Mouse (Mus musculus): ENCODE results near the gene Sat1.
"Not testable (repeated sequence)": the region's sequence is repeated elsewhere in the genome, so short reads cannot be mapped to it uniquely, and the experiment has no call there.

Sat1 gene

DNA sequence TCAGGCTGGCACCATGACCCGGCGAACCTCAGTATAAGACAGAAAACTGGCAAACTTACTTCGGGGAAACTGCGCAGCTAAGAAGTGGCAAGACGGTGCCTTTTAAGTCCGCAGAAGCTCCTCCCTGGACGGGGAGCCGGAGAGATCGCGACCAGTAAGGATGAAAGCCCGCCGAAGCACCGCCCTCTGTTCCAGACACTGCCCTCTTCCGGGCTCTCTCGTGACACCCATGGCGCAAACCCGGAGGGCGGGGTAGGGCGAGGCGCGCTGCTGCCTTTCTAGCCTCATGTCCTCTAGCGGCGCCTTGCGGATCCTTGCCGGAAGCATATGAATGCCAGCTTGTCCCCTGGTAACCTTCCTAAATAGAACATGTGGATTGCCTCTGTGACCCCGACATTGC lies at the start of gene Sat1:
TSS of gene Sat1 (minus strand) at position 179 of the 400 bp plus-strand sequence.
- DNase-seq, result peak; percentile 97

DNA sequence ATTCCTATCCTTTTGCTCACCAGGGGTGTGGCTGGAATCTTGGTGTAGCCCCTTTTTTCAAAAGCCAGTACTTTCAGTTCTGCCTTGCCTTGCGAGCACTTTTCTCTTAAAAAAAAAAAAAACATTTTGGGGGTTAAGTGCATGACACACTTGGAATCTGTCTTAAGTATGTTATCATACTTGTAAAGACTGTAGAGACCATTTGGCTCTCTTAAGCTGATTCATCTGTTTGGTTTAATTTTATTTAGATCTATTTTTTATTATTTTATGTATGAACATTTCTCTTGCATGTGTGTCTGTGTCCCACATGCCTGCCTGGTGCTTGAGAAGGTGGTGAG lies 46.6 kb upstream of the Sat1 start:
- DNase-seq, result no peak

DNA sequence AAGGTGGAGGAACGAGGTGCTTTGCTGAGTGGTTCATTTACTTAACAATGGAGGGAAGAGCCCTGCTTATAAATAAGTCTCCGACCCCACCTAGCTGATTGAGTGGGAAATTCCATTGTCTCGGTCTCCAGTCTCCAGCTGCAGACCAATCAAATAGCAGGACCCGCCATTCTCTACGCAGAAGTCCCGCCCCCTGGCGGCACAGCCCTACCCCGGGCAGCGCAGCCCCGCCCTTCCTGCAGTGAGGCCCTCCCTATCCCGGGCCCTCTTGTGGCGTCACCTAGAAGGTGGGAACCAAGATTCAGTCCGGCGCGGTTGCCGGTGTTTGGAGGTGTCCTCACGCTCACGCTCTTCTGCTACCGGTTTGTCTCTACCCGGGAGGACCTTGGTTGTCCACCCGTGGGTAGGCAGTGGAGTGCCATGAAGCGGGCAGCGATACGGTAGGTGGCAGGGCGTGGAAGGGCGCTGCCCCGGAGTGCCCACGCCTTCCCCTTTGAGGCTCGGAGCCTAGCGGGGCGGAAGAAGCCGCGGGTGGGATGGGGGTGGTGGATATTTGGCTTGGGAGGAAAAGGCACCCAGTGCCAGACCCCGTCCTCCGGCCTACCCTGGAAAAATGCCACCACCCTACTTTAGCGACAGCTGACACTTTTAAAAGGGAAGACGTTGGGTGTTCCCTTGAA lies 46.1 kb upstream of the Sat1 start, which contains the start of gene Acot9:
TSS of gene Acot9 (plus strand) at position 209 of the 680 bp plus-strand sequence.
- DNase-seq, result peak; percentile 94

DNA sequence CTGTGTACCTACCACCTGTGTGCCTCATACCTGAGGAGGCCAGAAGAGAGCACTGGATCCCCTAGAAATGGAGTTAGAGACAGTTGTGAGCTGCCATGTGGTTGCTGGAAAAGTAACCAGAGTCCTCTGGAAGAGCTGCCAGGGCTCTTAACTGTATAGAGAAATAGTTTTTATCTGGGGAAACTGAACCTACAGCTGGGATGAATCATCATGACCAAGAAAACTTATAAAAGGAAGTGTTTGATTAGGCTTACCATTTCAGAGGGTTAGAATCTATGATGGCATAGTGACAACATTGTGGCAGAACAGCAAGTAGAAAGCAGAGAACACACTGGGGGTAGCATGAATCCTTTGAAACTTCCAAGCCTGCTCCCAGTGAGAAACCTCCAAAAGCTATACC lies 40.6 kb upstream of the Sat1 start:
- no peak for DNase-seq

DNA sequence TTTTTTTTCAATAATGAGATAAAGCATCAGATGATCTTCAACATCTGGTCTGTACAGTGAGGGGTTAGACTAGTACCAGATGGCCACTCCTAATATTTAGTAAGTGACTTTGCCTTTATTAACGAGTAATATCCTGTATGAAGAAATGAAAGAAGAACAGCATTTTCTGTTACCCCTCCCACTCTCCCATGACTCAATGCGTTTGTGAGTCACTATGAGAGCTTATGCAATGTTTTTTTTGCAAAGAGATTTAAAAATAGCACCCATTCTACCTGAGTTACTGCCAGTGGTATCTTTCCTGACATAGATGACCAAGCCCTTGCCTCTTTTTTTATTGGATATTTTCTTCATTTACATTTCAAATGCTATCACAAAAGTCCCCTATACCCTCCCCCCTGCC lies 2.0 kb upstream of the Sat1 start:
- peak; percentile 50 for DNase-seq

DNA sequence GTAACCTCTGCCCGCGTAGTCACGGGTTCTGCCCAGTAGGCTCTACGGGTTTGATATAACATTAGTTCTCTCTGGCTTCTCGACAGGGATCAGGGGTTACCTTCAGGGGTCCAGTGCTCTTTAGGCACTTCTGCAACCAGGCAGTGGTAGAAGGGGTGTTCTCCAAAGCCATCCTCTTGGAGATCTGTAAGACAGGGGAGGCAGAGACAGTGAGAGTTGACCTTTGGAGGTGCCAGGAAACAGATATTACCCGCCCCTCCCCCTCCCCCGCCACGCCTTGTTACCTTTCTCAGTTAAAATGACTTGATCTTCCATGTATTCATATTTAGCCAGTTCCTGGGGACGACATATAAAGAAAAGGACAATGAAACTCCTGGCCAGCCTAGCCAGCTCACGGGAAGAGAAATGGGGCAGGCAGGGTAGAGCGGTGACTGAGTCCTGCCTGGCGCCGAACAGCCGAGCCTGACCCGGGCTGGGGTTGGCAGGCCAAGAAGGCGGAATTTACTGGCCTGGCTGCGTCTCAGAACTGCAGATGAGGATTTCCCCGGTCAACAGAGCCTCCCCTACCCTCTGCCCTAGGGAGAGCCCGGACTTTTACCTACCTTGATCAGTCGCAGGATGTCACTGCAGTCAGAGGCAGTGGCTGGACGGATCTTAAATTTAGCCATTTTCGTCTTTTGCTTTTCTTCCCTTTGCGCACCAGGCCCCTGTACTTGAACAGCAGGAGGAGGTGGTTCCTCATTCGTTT lies 574 bp downstream of the Sat1 start:
- peak; percentile 19 for DNase-seq

DNA sequence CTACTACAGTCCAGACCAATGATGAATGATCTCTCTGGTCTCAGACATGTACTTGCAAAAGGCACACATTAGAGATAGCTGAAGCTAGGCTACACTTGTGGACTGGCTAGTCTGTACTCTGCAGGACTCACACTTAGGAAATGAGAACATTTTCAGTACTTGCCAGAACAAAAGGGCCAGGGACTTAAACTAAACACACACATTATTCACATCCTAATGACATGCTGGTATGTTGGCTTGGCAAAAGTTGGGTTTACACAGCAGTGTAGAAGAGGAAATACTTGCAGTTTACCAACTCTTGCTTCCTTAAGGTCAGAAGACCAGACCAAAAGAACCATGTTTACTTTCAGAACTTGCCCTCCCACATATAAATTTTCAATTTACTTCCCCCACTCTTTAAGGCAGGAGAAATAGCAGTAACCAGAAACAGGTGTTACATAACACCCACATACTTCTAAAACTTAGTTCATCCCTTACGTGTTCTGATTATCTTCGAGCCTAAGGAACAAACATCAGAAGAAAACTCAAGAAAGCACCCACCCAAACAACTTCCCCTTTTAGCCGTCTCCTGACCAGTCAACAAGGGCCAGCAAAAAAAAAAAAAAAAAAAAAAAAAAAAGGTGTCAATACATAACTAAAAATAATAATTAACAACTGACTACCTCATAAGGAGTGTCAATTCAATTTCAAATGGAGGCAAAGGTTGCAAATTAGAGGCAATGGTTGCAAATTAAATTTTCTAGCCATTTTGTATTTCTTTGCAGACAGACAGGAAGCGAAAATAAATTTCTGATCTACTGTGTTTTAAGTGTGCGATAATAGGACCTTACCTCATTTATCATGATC lies 1.7 kb downstream of the Sat1 start:
- DNase-seq, result peak; percentile 56

DNA sequence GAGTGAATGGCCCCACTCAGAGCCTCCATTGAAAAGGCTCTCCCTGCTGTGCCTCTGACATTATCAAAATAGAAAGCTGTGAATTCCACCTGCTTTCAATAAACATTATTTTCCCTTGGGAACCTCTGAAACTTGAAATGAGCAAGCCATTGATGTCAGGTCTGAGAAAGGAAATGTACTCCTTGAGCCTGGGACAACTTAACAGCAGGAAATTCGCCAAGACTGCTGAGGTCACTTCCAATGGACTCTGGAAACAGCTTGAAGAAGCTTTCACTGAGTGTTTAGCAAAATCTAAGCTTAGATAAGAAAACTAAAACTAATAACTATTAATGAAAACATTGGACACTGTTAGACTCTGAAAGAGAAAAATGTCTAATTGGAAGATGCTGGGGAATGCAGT lies 7.6 kb downstream of the Sat1 start:
- peak; percentile 49 for DNase-seq

DNA sequence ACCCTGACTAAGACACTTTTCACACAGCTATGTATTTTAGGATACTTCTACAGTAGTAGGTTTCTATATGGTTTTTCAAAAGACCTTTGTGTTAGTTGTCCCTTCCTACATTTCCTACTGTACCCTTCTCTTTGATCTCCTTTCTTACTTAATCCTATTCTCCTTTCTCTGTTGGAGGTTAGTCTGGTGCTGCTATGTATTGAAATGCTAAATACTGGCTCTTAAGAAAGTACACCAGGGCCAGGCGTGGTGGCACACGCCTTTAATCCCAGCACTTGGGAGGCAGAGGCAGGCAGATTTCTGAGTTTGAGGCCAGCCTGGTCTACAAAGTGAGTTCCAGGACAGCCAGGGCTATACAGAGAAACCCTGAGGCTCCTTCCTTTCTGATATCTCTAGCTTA lies 10.8 kb downstream of the Sat1 start:
- not testable (repeated sequence) for DNase-seq

DNA sequence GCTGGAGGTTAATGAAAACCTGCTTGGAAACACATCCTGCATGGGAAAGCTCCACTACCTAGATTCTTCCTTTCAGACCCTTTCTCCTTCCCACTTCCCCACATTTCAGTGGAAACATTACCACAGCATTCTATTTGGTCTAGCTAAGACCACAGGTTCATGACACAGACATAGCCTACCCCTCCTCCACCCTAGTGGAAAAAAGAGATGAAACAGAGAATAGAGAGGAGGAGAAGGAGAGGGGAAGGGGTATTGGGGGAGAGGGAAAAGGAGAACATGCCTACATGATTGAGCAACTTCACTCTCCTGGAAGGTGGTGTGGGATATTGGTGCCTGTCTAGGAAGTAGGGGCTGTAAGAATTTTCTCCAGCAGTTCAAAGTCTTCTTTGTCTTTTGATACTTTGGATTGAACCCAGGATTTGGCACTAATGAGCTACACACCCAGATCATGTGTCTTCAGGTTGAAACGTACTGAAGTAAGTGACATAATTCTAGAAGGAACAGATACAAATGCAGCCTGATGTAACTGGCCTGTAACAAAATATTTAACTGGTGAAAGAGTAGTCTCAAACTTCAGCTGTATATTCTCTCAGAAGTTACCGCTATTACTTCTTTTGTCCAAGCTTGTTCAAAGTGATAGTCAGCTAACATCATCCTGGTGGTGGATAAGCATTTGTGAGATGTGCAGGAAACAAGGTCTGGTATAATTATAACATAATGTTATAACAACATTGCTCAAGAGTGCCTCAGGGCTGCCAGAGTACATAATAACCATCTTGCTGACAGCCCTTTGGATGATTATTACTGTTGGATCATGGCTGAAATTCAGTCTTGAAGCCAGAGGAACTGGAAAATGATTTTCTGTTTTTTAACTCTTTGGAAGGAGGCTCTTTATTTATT lies 13.6 kb downstream of the Sat1 start:
- DNase-seq, result no peak

DNA sequence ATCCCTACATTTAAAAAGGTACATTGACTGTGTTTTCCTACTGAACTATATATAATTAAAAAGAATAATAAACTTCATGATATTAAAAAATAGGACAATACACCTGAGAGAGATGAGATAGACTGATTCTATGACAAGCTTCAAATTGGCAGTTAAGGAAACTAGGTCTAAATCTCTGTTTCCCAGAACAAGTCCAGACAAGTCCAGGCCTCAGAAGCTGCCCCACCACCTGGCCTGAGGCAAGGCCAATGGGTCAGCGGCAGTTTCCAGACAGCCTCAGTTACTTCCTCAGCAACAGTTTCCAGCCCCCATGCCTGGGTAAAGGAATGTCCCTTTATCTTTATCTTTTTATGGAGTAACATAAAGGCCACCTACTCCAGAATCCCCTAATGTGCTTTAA lies 14.4 kb downstream of the Sat1 start:
- no peak for DNase-seq

DNA sequence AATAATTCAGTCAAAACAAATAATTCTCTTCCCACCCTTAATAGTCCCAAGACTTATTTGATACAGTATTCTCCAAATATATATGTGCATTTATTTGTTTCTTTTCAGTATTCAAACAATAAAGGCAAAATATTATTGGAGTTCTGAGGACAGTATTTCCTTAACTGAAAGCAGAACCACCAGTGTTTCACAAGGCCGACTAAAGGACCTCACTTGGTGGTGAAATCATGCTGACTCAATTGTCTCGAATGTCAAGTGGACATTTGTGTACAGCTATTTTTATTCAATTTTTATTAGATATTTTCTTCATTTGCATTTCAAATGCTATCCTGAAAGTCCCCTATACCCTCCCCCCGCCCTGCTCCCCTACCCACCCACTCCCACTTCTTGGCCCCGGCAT lies 21.3 kb downstream of the Sat1 start:
- peak; percentile 35 for DNase-seq

DNA sequence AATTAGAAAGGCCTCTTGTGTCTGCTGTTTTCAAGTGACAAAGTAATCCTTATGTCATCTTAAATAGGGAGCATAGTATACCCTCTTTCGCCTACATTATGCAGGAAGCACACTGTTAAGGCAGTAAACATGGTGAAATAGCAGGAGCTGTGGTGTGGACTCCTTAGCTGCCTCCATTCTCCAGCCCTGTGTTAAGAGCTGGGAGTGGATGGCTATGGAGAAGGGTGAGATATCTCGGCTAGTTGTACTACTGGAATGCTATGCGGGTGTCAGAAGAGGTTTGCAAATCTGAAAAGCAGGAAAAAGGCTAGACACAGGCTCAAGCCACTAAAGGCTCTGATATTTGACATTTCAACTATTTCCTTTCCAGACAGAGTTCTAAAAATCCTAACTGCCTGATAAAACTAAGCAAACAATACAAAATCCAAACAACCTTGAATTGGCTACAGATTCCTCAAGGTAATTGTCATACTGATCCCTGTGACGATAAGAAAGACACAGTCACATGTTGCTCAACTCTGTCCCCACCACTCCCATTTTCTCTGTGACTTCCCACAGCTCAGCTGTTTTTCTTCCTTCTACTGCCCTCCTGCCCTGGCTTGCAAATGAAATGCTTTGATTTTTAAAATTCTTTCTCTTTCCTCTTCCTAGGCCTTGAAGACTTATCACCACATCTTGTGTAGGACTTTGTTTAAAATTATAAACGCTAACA lies 22.4 kb downstream of the Sat1 start:
- no peak for DNase-seq

DNA sequence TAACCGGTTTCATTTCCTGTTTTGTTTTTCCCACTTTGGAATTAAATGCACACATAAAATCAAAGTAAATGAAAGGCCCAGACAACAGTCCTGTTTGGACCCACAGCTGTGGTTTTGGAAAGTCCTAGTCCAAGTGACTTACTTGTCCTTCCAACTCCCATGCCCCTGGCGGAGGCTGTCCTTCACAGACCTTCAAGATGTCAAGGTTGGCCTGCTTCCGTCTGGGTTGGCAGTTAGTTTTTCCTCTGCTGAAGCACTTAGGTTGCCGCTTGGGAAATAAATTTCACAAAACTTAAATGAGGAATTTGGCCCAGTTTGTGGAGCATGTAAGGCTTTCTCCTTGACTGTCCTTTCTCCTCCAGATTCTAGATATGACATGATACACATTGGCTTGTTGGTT lies 24.3 kb downstream of the Sat1 start:
- DNase-seq, result no peak

DNA sequence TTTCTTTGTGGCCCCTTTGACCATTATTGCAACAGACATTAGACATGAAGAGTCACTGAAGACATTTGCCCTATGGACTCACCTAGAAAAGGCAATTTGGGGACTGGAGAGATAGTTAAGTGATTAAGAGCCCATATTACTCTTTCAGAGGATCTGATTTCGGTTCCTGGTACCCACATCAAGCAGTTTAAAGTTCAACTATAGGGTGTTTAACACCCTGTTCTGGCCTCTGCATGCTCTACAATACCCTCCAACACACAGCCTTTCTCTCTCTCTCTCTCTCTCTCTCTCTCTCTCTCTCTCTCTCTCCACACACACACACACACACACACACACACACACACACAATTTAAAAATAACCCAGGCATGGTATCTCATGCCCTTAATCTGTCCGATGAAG lies 38.6 kb downstream of the Sat1 start:
- no peak for DNase-seq

DNA sequence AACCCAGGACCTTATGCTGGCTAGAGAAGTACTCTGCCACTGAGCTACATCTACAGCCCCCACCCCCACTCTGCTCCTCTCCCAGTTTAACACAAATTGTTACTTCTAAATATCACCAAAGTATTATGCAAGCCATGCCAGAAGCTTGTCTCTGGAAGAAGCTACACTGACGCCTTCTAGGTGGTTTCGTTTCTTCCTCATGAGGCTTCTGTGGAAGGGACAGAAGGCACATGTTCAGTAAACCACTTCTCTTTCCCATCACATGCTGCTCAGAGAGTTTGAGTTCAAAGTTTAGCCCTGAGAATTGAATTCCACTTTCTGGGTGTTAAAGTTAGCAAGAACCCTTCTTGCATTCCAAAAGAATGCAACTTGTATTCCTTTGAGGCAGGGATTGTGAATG lies 39.0 kb downstream of the Sat1 start:
- peak; percentile 31 for DNase-seq

DNA sequence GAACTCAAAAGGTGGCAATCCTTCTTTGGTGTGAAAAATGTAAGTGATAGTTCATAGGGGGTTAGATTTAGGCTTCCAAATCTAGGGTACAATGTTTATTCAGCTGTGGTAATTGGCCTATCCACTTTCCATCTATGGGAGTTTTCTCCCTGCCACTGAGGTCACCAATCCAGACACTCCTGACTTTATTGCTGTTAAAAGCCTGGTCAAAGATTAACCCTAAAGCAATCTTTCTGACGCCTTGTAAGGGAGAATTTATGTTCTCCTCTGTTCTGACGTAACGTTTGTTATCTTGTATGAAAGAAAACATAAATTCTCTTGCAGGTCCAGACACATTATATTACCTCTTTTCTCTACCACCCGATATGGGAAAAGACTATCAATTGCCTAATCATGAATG lies 40.7 kb downstream of the Sat1 start:
- DNase-seq, result no peak

DNA sequence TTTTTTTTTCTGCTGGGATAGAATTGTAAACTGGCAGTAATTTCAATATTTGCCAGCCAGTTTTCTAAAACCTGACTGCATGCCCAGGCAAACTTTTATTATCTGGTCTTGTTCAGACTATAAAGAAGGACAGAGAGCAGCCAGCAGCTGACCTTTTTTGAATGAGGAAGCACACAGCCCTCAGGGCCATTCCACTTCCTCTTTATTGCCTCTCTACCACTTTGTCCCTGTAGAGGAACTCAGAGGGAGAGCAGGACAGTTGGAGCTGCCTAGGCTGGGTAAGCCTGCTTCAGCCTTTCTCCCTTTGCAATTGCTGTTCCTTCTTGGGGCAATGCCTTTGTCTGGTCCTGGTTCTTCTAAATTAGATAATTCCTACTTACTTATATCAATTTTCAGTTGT lies 43.9 kb downstream of the Sat1 start:
- DNase-seq, result peak; percentile 34

DNA sequence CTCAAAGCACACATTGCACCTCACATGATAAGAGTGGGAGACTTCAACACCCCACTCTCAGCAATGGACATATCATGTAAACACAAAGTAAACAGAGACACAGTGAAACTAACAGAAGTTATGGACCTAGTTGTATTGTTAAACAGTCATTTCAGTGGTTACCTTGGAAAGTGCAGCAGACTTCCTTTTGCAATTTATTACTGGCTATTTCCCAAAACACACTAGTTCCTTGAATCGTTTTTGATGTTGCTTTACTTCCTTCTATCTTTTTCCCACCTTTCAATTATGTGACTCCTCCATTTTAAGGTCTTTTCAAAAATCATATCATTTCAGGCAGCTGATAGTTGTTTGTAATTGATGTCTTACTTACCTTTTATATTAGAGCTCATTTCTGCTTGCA lies 44.5 kb downstream of the Sat1 start:
- DNase-seq, result no peak

DNA sequence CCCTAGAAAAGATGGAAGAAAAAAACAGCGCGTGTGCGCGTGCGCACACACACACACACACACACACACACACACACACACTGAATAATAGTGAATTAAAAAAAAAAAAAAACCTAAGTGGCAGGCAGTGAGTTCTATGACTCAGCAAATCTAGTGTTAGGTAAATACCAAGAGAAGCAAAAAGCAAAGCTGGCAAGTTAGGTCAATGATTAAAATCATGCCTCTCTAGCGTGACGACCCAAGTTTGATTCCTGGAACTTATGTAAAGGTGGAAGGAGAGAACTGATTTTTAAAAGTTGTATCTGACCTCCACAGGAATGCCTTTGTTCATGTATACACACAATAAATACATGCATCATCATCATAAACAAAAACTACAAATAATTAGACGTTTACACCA lies 46.4 kb downstream of the Sat1 start:
- DNase-seq, result no peak

DNA sequence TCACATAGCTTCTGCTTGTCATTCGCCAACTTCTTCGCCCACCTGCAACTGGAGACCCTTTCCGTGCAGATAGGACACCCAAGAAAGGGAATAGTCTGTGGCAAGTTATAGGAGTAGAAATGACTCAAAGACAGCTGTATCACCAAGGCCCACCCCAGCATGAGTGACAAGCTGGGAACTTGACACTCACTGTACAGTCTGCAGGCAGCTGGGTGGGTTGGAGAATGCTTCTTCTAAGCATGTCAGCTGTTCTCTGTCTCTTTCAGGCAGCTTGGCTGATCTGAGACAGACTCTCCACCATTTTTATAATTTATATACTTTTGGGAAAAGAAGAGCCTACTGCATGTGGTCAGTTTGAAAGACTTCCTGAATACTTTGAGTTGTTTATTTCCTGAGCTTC lies 48.6 kb downstream of the Sat1 start:
- DNase-seq, result no peak

DNA sequence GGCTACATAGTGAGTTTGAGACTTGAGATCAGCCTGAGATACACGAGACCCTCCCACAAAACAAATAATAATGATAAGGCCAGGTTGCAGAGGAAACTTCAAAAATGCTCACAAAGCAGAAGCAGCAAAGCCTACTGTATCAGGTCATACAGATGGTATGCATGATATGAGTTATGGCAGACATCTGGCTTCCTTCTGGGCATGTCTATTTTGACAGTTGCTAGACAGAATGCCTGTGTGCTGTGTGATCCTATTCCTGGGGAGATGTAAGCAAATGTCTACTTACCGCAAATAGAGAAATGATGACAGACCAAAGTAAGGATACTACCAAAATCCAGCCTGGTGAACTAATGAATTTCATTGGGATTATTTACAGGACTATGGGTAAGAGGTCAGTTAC lies 49.9 kb downstream of the Sat1 start:
- no peak for DNase-seq
